Mouse (Mus musculus) liver, adult 2 months (tissue): Measurements from ENCODE around the gene Dlx3. TPM values are rescaled to one million over a fixed set of nuclear protein-coding genes. Genes with fewer than 3 reads are reported as not detected.

Experiments
- DNase-seq: peaks from one replicate; pipeline ENCODE4 v3.0.0-alpha.2; 2011; ENCODE audit warnings: low read depth, low spot score; ENCODE audit errors: extremely low read depth
- H3K27ac ChIP-seq: fragments of 200-500 bp; replicated peaks from 2 replicates; pipeline ENCODE4 v1.5.1; 2012; ENCODE audit warnings: low read depth, mild to moderate bottlenecking, control low read depth, inconsistent platforms, low read length; ENCODE audit not compliant: insufficient read depth
- H3K27me3 ChIP-seq: fragments of 200-500 bp; 2 replicates; pipeline ENCODE4 v1.6.1; 2012; ENCODE audit warnings: mild to moderate bottlenecking, moderate library complexity, low read length, inconsistent platforms; ENCODE audit not compliant: control insufficient read depth, insufficient read depth
- H3K36me3 ChIP-seq: fragments of 200-500 bp; 2 replicates; pipeline ENCODE4 v1.6.1; 2012; ENCODE audit warnings: low read length, inconsistent platforms; ENCODE audit not compliant: control insufficient read depth, insufficient read depth
- H3K4me1 ChIP-seq: fragments of 200-500 bp; 2 replicates; pipeline ENCODE4 v1.6.1; 2011; ENCODE audit warnings: low read length; ENCODE audit not compliant: control insufficient read depth, insufficient read depth
- H3K4me3 ChIP-seq: fragments of 200-500 bp; 2 replicates; pipeline ENCODE4 v1.5.1; 2011; ENCODE audit warnings: low read depth, mild to moderate bottlenecking, control low read depth, low read length, moderate library complexity; ENCODE audit not compliant: insufficient read depth
- H3K79me2 ChIP-seq: fragments of 200-500 bp; 2 replicates; pipeline ENCODE4 v1.6.1; 2012; ENCODE audit warnings: inconsistent platforms, mild to moderate bottlenecking, low read length, moderate library complexity; ENCODE audit not compliant: control insufficient read depth, insufficient read depth
- H3K9ac ChIP-seq: fragments of 200-500 bp; 2 replicates; pipeline ENCODE4 v1.6.1; 2012; ENCODE audit warnings: low read depth, mild to moderate bottlenecking, control low read depth, inconsistent platforms, low read length
- CTCF ChIP-seq: fragments of 200-500 bp; IDR thresholded peaks from 2 replicates; pipeline ENCODE4 v1.5.1; 2011; ENCODE audit warnings: low read depth, low read length, control low read depth
- POLR2A ChIP-seq: fragments of 200-500 bp; IDR thresholded peaks from 2 replicates; pipeline ENCODE4 v1.6.1; 2011; ENCODE audit warnings: low read length, control low read depth; ENCODE audit not compliant: insufficient read depth; ENCODE audit errors: extremely low read depth
- WGBS: fragments of 180-500 bp; shearing (Covaris S2); methylation state at CpG from one replicate; pipeline ENCODE4 v1.1.7; 2018; 5-methylcytosine and 5-hydroxymethylcytosine counted together
- polyA plus RNA-seq: library from polyadenylated mRNA; depleted of rRNA; stranded (reverse); fragments of >200 nt; gene quantifications from 2 replicates; pipeline ENCODE4 v1.2.3, GENCODE M21; 2012
- total RNA-seq: library from RNA; depleted of rRNA; stranded (reverse); fragments of >200 nt; gene quantifications from 2 replicates; pipeline ENCODE4 v1.2.3, GENCODE M21; 2014

Gene Dlx3
- total and polyA plus RNA-seq, 2 experiments = not detected

DNA sequence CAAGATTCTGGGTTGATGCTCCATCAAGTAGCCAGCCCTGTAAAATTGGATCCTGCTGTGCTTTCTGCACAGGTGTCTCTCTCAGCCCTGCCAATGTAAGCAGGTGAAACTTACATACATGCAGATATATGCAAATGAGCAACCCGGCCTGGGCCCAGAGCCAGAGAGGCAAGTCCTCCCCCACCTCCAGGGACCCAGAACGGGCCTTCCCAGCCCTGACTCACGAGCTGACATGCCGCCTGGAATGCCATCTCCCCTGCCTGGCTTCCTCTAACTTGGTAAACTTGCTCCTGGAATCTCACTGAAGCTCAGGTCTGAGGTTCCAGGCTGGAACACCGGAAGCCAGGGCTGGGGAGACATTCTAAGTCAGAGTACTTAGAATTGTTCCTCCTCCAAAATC lies 33.2 kb downstream of the Dlx3 start:
- Histone ChIP-seq H3K9ac (no peak overlapping the region), H3K36me3 (no peaks in the 10 kb centered on the region), H3K79me2 (no peaks in the 10 kb centered on the region), H3K4me3 (no peak overlapping the region), H3K27ac (no peak overlapping the region), H3K27me3 (peaks cover 23% of the 10 kb centered on the region), H3K4me1 (no peaks in the 10 kb centered on the region; the same call in 1 of the 2 replicates)
- DNase-seq = no peak
- 63% methylated on average over 5 of the region's 5 CpGs for WGBS
- TF ChIP-seq POLR2A (no peak), CTCF (no peak)

DNA sequence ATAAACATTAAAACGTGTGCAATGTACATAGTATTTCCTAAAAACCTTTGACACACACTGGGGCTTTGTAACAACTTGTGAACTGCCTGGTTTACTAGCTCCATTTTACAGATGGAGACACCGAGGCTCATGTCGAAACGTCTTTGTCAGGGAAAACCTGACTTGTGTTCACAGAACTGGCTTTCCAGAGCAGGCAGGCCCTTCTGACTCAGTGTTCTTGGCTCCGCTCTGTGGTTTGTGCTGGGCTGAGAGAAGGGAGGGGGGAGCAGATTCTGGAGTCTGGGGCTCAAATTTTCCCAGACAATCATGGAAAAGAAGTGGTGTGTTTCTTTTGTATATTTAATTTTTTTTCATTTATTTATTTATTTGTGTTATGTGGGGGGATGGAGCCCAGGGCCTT lies 33.8 kb downstream of the Dlx3 start:
- Histone ChIP-seq H3K79me2 (no peaks in the 10 kb centered on the region), H3K36me3 (no peaks in the 10 kb centered on the region), H3K27ac (no peak overlapping the region), H3K4me1 (no peaks in the 10 kb centered on the region; the same call in 1 of the 2 replicates), H3K9ac (no peak overlapping the region), H3K27me3 (peaks cover 18% of the 10 kb centered on the region), H3K4me3 (no peak overlapping the region)
- WGBS = 67% methylated on average over 5 of the region's 5 CpGs
- DNase-seq = peak; percentile 71
- TF ChIP-seq CTCF = no peak
- no peak for TF ChIP-seq POLR2A

DNA sequence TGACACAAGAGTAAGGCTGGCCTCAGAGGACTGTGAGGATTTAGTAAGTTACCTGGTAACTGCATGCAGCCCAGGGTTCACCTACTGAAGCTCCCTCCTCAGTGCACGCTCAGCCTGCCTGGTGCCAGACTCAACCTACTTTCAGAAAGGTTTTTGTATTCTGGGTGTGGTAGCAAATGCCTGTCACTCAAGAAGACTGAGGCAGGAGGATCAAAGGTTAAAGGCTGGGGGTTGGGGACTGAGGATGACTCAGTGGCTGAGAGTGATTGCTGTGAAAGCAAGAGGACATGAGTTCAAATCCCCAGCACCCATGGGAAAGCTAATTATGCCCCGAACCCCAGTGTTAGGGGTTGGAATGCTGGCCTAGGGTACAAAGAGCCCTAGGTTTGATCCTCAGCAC lies 35.6 kb downstream of the Dlx3 start:
- peaks cover 9% of the 10 kb centered on the region; the same call in 1 of the 2 replicates for H3K27me3 ChIP-seq
- 92% methylated on average over 2 of the region's 2 CpGs for WGBS
- no peak for DNase-seq

DNA sequence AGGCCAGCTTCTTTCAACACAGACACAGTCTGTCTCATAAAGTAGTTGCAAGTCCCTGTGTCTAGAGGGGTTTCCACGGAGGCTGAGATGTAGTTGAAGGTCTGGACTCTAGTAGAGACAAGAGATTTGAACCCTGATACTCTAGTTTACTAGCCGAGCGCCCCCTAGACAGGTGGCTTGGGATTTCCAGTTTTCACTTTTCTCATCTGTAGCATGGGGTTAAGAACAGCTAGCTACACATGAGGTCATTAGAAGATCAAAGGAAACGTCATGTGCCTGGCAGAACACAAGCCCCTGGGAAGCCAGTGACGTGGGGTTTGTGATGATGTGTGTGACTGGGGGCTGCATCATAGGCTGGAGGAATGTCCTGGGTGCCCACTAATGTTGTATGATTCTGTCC lies 37.4 kb downstream of the Dlx3 start:
- 74% methylated on average over 5 of the region's 5 CpGs for WGBS
- no peak for TF ChIP-seq POLR2A
- TF ChIP-seq CTCF = no peak
- H3K36me3 ChIP-seq = no peaks in the 10 kb centered on the region
- H3K27ac ChIP-seq = no peak overlapping the region
- H3K4me3 ChIP-seq = no peak overlapping the region
- no peak for DNase-seq
- H3K27me3 ChIP-seq = no peaks in the 10 kb centered on the region
- H3K9ac ChIP-seq = no peak overlapping the region
- no peaks in the 10 kb centered on the region for H3K4me1 ChIP-seq
- no peaks in the 10 kb centered on the region for H3K79me2 ChIP-seq

More for the DNA sequence above, 35.6 kb downstream of the Dlx3 start:
- Histone ChIP-seq H3K79me2 (no peaks in the 10 kb centered on the region), H3K4me1 (no peaks in the 10 kb centered on the region; the same call in 1 of the 2 replicates), H3K4me3 (no peak overlapping the region), H3K27ac (no peak overlapping the region), H3K9ac (no peak overlapping the region), H3K36me3 (no peaks in the 10 kb centered on the region)
- TF ChIP-seq POLR2A (no peak), CTCF (no peak)

DNA sequence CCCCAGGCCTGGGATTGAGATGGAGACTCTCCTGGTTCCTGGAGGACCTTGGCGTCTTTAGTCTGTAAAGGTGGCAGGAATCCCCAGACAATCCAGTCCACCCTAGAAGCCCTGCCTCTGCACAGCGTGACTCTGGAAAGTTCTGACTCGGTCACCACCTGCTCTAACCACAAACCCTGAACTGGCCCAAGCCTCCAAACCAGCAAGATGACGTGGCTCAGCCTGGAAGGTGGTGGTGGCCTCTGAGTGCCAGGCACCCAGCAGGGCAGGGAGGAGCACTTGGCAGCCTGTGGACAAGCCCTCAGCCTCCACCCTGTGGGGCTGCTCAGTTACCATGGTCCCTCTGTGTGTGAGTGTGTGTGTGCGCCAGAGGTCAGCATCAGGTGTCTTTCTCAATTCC lies 38.0 kb downstream of the Dlx3 start:
- no peak for TF ChIP-seq POLR2A
- TF ChIP-seq CTCF = no peak
- no peaks in the 10 kb centered on the region for H3K36me3 ChIP-seq
- H3K4me1 ChIP-seq = no peaks in the 10 kb centered on the region
- no peak overlapping the region for H3K9ac ChIP-seq
- H3K79me2 ChIP-seq = no peaks in the 10 kb centered on the region
- WGBS = 79% methylated on average over 5 of the region's 5 CpGs
- H3K27me3 ChIP-seq = no peaks in the 10 kb centered on the region
- no peak for DNase-seq
- H3K27ac ChIP-seq = no peak overlapping the region
- H3K4me3 ChIP-seq = no peak overlapping the region

DNA sequence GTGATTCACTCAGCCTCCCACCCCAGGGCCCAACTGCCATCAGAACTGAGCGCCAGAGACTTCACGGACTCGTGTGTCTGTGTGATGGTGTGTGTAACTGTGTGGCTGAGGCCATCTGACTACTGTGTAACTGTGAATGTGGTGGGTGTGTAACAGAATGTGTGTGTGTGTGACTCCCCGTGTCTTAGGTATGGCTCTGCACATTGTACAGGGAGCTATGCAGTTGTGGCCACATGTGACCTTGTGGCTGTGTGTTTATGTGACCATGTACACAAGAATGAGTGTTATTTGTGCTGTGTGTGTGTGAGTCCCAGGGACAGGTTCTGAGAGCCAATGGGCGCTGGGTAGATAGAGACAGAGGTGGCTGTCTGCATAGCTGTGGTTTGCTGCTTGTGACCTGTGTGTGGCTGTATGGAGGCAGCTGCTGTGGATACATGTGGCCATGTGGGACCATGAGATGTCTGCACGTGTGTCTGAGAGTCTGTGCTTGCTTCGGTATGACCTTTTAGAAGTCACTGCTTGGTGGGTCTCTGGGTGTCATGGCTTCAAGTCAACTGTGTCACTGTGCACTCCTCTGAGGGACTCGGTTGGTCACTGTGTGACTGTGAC lies 39.9 kb downstream of the Dlx3 start:
- H3K4me1 ChIP-seq = no peaks in the 10 kb centered on the region
- no peaks in the 10 kb centered on the region for H3K79me2 ChIP-seq
- H3K36me3 ChIP-seq = no peaks in the 10 kb centered on the region
- H3K9ac ChIP-seq = no peak overlapping the region
- TF ChIP-seq POLR2A (no peak), CTCF (no peak)
- no peak for DNase-seq
- H3K4me3 ChIP-seq = no peak overlapping the region
- no peaks in the 10 kb centered on the region for H3K27me3 ChIP-seq
- 89% methylated on average over 8 of the region's 8 CpGs for WGBS
- no peak overlapping the region for H3K27ac ChIP-seq
